Mouse (Mus musculus): Measurements from ENCODE around the gene Hspb9. TPM values are rescaled to one million over a fixed set of nuclear protein-coding genes. Genes with fewer than 3 reads are reported as not detected.

Hspb9 gene
- polyA plus RNA-seq, 1 experiment from 2014 or later, result not detected

- 92% methylated on average over 9 of the region's 9 CpGs for WGBS
- no peak for ATAC-seq (ENCODE audit: insufficient number of reproducible peaks, insufficient read depth, low FRiP score, low TSS enrichment)
These were observed 4.3 kb upstream of the Hspb9 start for GRCm38 (mm10) chr11:100709201-100709810.

GRCm38 (mm10) chr11:100710528-100710927, 3.1 kb upstream of the Hspb9 start:
- peaks cover 55% of the 10 kb centered on the region for H3K36me3 ChIP-seq
- no peak for ATAC-seq (ENCODE audit: insufficient number of reproducible peaks, insufficient read depth, low FRiP score, low TSS enrichment)
- H3K4me1 ChIP-seq, result peaks cover 30% of the 10 kb centered on the region
- H3K27me3 ChIP-seq, result no peaks in the 10 kb centered on the region
- no peaks in the 10 kb centered on the region for H3K9me3 ChIP-seq
- WGBS, result 93% methylated on average over 15 of the region's 15 CpGs
- no peak overlapping the region for H3K9ac ChIP-seq
- no peak overlapping the region for H3K4me2 ChIP-seq (replicated peaks)
- H3K27ac ChIP-seq, result no peak overlapping the region
- no peak overlapping the region for H3K4me3 ChIP-seq

More at GRCm38 (mm10) chr11:100709201-100709810, 4.3 kb upstream of the Hspb9 start:
- Histone ChIP-seq H3K9me3 (no peaks in the 10 kb centered on the region), H3K4me1 (peaks cover 28% of the 10 kb centered on the region), H3K9ac (no peak overlapping the region), H3K4me3 (no peak overlapping the region), H3K27ac (no peak overlapping the region), H3K27me3 (no peaks in the 10 kb centered on the region), H3K36me3 (peaks cover 63% of the 10 kb centered on the region), H3K4me2 (replicated peaks) (no peak overlapping the region)

- H3K27ac ChIP-seq, result no peak overlapping the region
- H3K9ac ChIP-seq, result no peak overlapping the region
- 0 out of 2 replicates have a peak overlapping the region, but pooled peaks have one; percentile 4 for H3K4me3 ChIP-seq
- peaks cover 56% of the 10 kb centered on the region for H3K36me3 ChIP-seq
- H3K4me2 ChIP-seq (replicated peaks), result 0 out of 2 replicates have a peak overlapping the region, but pooled peaks have one; percentile 73
- no peaks in the 10 kb centered on the region for H3K9me3 ChIP-seq
- H3K27me3 ChIP-seq, result no peaks in the 10 kb centered on the region
- H3K4me1 ChIP-seq, result peaks cover 30% of the 10 kb centered on the region
- ATAC-seq (ENCODE audit: insufficient number of reproducible peaks, insufficient read depth, low FRiP score, low TSS enrichment), result no peak
- 94% methylated on average over 4 of the region's 4 CpGs for WGBS
These were observed 2.7 kb upstream of the Hspb9 start for GRCm38 (mm10) chr11:100710977-100711376.

- peak within 1 kb of the TSS; percentile 91 for H3K27ac ChIP-seq
- no peaks in the 10 kb centered on the region for H3K9me3 ChIP-seq
- peaks cover 30% of the 10 kb centered on the region for H3K4me1 ChIP-seq
- ATAC-seq (ENCODE audit: insufficient number of reproducible peaks, insufficient read depth, low FRiP score, low TSS enrichment), result peak; percentile 85
- 1% methylated on average over 48 of the region's 48 CpGs for WGBS
- peaks cover 55% of the 10 kb centered on the region for H3K36me3 ChIP-seq
- peak within 1 kb of the TSS; percentile 96 for H3K4me3 ChIP-seq
- no peaks in the 10 kb centered on the region for H3K27me3 ChIP-seq
- peak within 1 kb of the TSS; percentile 95 for H3K9ac ChIP-seq
- H3K4me2 ChIP-seq (replicated peaks), result peak within 1 kb of the TSS; percentile 73
These were observed 1.7 kb upstream of the Hspb9 start, which contains the start of gene Kat2a for GRCm38 (mm10) chr11:100711783-100712615. Kat2a (minus strand) TSS chr11:100712465.

- H3K4me1 ChIP-seq, result peaks cover 30% of the 10 kb centered on the region
- 47% methylated on average over 3 of the region's 4 CpGs for WGBS
These were observed 476 bp upstream of the Hspb9 start for GRCm38 (mm10) chr11:100713174-100713573.

GRCm38 (mm10) chr11:100714534-100714915, 875 bp downstream of the Hspb9 start:
- Histone ChIP-seq H3K9ac (no peak overlapping the region; the same call in 1 of the 2 replicates), H3K4me1 (peaks cover 30% of the 10 kb centered on the region), H3K4me3 (no peak overlapping the region), H3K27ac (peak overlapping the region; percentile 76), H3K4me2 (replicated peaks) (peak overlapping the region; percentile 50), H3K27me3 (no peaks in the 10 kb centered on the region), H3K9me3 (no peaks in the 10 kb centered on the region), H3K36me3 (peaks cover 55% of the 10 kb centered on the region)
- WGBS, result 49% methylated on average over 6 of the region's 6 CpGs
- ATAC-seq (ENCODE audit: insufficient number of reproducible peaks, insufficient read depth, low FRiP score, low TSS enrichment), result no peak

More at GRCm38 (mm10) chr11:100713174-100713573, 476 bp upstream of the Hspb9 start:
- H3K36me3 ChIP-seq, result peaks cover 55% of the 10 kb centered on the region
- H3K4me2 ChIP-seq (replicated peaks), result peak overlapping the region; percentile 50
- H3K9me3 ChIP-seq, result no peaks in the 10 kb centered on the region
- no peaks in the 10 kb centered on the region for H3K27me3 ChIP-seq
- ATAC-seq (ENCODE audit: insufficient number of reproducible peaks, insufficient read depth, low FRiP score, low TSS enrichment), result no peak
- H3K27ac ChIP-seq, result peak overlapping the region; percentile 76
- peak overlapping the region; percentile 42 for H3K9ac ChIP-seq
- H3K4me3 ChIP-seq, result 0 out of 2 replicates have a peak overlapping the region, but pooled peaks have one; percentile 22

- Histone ChIP-seq H3K27ac (no peak overlapping the region), H3K4me1 (peaks cover 30% of the 10 kb centered on the region), H3K36me3 (peaks cover 55% of the 10 kb centered on the region), H3K9me3 (no peaks in the 10 kb centered on the region), H3K27me3 (no peaks in the 10 kb centered on the region), H3K4me2 (replicated peaks) (no peak overlapping the region), H3K4me3 (no peak overlapping the region), H3K9ac (no peak overlapping the region)
- 88% methylated on average over 6 of the region's 6 CpGs for WGBS
- no peak for ATAC-seq (ENCODE audit: insufficient number of reproducible peaks, insufficient read depth, low FRiP score, low TSS enrichment)
These were observed 1.3 kb downstream of the Hspb9 start for GRCm38 (mm10) chr11:100714948-100715347.

GRCm38 (mm10) chr11:100716649-100717048, 3.0 kb downstream of the Hspb9 start:
- no peak for ATAC-seq (ENCODE audit: insufficient number of reproducible peaks, insufficient read depth, low FRiP score, low TSS enrichment)
- peaks cover 22% of the 10 kb centered on the region for H3K4me1 ChIP-seq
- H3K9ac ChIP-seq, result no peak overlapping the region
- H3K4me3 ChIP-seq, result no peak overlapping the region
- H3K36me3 ChIP-seq, result peaks cover 48% of the 10 kb centered on the region
- no peak overlapping the region for H3K27ac ChIP-seq
- no peak overlapping the region for H3K4me2 ChIP-seq (replicated peaks)
- 87% methylated on average over 3 of the region's 3 CpGs for WGBS
- no peaks in the 10 kb centered on the region for H3K27me3 ChIP-seq
- no peaks in the 10 kb centered on the region for H3K9me3 ChIP-seq

- 89% methylated on average over 7 of the region's 7 CpGs for WGBS
- H3K4me3 ChIP-seq, result no peak overlapping the region
- no peak overlapping the region for H3K9ac ChIP-seq
- H3K27ac ChIP-seq, result no peak overlapping the region
- H3K4me1 ChIP-seq, result peaks cover 11% of the 10 kb centered on the region
- H3K9me3 ChIP-seq, result no peaks in the 10 kb centered on the region
- H3K36me3 ChIP-seq, result peaks cover 48% of the 10 kb centered on the region
- no peak overlapping the region for H3K4me2 ChIP-seq (replicated peaks)
- ATAC-seq (ENCODE audit: insufficient number of reproducible peaks, insufficient read depth, low FRiP score, low TSS enrichment), result no peak
- H3K27me3 ChIP-seq, result no peaks in the 10 kb centered on the region
These were observed 4.8 kb downstream of the Hspb9 start for GRCm38 (mm10) chr11:100718462-100718861.

- Histone ChIP-seq H3K9me3 (no peaks in the 10 kb centered on the region), H3K27me3 (no peaks in the 10 kb centered on the region), H3K9ac (no peak overlapping the region), H3K4me2 (replicated peaks) (no peak overlapping the region), H3K4me3 (no peak overlapping the region), H3K4me1 (peaks cover 7% of the 10 kb centered on the region), H3K36me3 (peaks cover 48% of the 10 kb centered on the region), H3K27ac (no peak overlapping the region)
- WGBS, result 89% methylated on average over 4 of the region's 4 CpGs
- ATAC-seq (ENCODE audit: insufficient number of reproducible peaks, insufficient read depth, low FRiP score, low TSS enrichment), result no peak
These were observed 5.2 kb downstream of the Hspb9 start for GRCm38 (mm10) chr11:100718866-100719265.

- Histone ChIP-seq H3K4me1 (peaks cover 3% of the 10 kb centered on the region), H3K9ac (no peak overlapping the region), H3K36me3 (peaks cover 48% of the 10 kb centered on the region), H3K9me3 (no peaks in the 10 kb centered on the region), H3K4me2 (replicated peaks) (no peak overlapping the region), H3K27ac (no peak overlapping the region), H3K27me3 (no peaks in the 10 kb centered on the region), H3K4me3 (no peak overlapping the region)
- ATAC-seq (ENCODE audit: insufficient number of reproducible peaks, insufficient read depth, low FRiP score, low TSS enrichment), result no peak
- WGBS, result 83% methylated on average over 3 of the region's 3 CpGs
These were observed 5.7 kb downstream of the Hspb9 start for GRCm38 (mm10) chr11:100719312-100719711.

- Histone ChIP-seq H3K4me3 (no peak overlapping the region), H3K27me3 (no peaks in the 10 kb centered on the region), H3K27ac (no peak overlapping the region), H3K4me2 (replicated peaks) (no peak overlapping the region), H3K9ac (no peak overlapping the region), H3K36me3 (peaks cover 47% of the 10 kb centered on the region), H3K9me3 (no peaks in the 10 kb centered on the region), H3K4me1 (peaks cover 7% of the 10 kb centered on the region)
- WGBS, result 85% methylated on average over 11 of the region's 11 CpGs
- ATAC-seq (ENCODE audit: insufficient number of reproducible peaks, insufficient read depth, low FRiP score, low TSS enrichment), result no peak
These were observed 6.2 kb downstream of the Hspb9 start for GRCm38 (mm10) chr11:100719893-100720292.

All from embryonic facial prominence, embryonic 12.5 days (tissue).